Mouse (Mus musculus): ENCODE results near the gene Dner.
A peak's percentile ranks its signal among the peaks of the same experiment; 100 is the strongest.

Dner gene

GRCm38 (mm10) chr1:84695517-84696411 is at the start of gene Dner:
TSS of gene Dner (minus strand) at chr1:84696221.
- peak in 1 of 2 experiments; percentile 8 for DNase-seq (ENCODE audit: low read depth in 1 of 2, low spot score in 2 of 2)

- no peak for DNase-seq (ENCODE audit: low read depth in 1 of 2, low spot score in 2 of 2)
Measured at GRCm38 (mm10) chr1:84742156-84742555, 46.1 kb upstream of the Dner start.

GRCm38 (mm10) chr1:84740080-84740479 is 44.1 kb upstream of the Dner start:
- DNase-seq (ENCODE audit: low read depth in 1 of 2, low spot score in 2 of 2), result no peak

GRCm38 (mm10) chr1:84737097-84737496 is 41.1 kb upstream of the Dner start:
- no peak for DNase-seq (ENCODE audit: low read depth in 1 of 2, low spot score in 2 of 2)

DNA sequence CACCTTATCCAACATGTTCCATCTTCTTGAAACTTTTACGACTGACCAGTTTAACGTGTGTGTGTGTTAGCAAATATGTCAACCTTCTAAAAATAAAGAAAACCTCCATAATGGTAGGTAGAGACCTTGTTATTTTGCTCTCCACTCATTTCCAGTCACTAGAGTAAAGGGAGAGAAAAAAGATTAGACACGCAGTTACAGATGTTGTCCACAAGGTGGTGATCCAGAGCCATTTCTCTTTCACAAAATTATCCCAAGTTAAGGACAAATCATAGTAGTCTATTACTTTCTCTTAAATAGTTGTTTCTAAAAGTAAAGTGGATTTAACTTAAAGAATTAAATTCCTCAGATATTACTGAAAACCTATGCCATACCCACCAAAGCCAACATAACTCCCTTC is 37.8 kb upstream of the Dner start:
- DNase-seq (ENCODE audit: low read depth in 1 of 2, low spot score in 2 of 2), result no peak

DNA sequence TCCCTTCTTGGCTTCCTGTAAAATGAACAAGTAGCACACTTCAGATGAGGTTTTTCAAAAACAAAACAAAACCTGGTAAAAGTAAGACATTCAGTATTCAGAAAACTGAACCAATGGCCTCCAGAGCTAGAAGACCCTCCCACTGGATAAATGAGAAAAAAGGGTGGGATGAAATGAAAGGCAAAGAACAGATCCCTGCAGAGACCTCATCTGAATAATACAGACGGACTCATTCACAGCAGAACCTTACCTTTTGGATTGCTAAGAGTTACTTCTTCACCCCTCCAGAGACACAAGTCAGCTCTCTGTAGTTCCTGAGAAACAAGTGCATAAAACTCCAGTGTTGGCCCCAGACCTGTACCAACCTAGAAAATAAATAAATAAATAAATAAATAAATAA is 35.7 kb upstream of the Dner start:
- no peak for DNase-seq (ENCODE audit: low read depth in 1 of 2, low spot score in 2 of 2)

DNA sequence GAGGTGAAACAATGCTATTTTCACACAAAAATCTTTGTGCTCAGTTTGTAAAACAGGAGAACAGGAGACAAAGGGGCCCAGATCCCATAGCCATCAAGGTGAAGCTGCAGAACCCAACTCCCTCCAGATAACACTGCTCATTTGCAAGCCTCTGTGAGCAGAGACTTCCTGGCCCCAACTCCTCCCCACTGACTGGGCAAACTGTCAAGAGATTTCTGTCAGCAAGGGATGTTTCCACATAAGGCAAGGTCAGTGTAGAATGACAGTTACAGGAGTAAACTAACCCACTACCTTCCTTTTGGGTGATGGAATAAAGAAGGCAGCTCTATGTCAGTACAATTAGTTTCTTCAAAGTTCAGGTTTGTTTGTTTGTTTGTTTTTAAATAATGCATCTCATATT is 26.8 kb upstream of the Dner start:
- DNase-seq (ENCODE audit: low read depth in 1 of 2, low spot score in 2 of 2), result no peak

- no peak for DNase-seq (ENCODE audit: low read depth in 1 of 2, low spot score in 2 of 2)
Measured at GRCm38 (mm10) chr1:84722371-84722770, 26.4 kb upstream of the Dner start.

GRCm38 (mm10) chr1:84721942-84722341 is 25.9 kb upstream of the Dner start:
- DNase-seq (ENCODE audit: low read depth in 1 of 2, low spot score in 2 of 2), result no peak

DNA sequence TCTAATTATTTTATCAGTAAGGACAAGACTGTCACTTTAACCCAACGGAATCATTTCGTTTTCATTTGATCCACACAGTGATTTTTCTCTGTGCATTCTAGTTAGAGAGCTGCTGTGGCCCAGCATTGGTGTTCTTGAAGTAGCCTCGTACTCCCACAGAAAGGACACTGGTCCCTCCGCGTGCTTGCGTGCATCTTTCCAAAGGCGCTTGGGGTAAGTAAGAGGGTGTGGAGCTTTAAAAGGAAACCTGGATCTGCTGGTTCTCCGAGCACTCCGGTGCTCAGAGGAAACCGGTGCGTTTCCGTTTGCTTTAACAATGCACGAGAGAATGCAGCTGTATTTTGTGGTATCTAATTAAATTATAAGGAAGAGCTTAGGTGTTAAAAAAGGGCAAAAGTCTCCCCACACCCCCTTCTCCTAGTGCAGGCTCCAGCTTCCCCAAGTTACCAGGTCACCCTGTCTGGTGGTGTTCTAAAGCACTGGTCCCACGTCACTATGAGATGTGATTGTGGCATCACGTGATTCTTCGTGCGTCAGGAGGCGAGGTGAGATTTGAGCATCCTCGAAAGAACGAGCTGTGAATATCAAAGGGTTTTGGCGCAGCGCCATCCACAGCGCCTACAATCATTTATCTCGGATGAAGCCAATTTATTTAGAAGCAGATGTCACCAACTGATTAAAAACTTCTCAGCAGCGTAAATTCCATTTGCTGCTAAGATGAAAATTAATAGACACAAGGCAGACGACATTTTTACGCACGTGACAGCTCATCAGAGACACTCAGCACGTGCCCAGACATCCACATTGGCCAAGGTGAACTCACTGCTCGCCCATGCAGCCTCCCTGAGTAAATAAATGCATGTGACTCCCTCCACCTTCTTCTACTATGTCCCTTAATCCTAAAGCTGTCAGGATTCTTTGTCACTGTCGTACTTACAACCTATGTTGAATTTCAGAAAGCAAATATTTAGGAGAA is 14.1 kb upstream of the Dner start:
- DNase-seq (ENCODE audit: low read depth in 1 of 2, low spot score in 2 of 2), result no peak

DNA sequence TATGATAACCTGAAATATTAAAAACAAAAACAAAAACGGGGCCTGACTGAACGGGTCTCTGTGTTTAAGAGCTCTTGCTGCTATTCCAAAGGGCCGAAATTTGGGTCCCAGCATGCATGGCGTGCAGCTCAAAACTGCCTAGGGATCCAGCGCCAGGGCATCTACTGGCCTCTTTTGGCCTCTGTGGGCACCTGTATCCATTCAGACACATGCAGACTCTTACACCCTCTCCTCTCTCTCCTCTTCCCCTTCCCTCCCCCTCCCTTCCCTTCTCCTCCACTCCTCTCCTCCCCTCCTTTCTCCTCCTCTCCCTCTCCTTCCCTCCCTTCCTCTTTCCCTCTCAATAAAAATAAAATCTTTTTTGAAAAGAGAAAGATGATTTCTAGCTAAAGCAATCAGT is 13.4 kb upstream of the Dner start:
- DNase-seq (ENCODE audit: low read depth in 1 of 2, low spot score in 2 of 2), result no peak

DNA sequence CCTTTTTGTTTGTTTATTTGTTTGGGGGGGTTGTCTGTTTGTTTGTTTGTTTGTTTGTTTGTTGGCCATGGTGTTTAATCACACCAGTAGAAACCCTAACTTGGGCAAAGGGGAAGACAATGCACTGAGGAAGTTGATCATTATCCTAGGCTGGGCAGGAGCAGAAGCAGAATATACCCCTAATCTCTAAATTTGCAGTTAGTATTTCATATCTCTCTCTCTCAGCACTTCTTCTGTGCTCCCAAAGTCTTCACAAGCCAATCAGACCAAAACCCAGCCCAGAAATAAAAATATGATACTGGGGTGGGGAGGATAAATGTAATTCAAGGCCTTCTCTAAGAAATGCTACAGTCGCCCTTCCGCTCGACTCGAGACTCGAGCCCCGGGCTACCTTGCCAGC is 4.2 kb upstream of the Dner start:
- no peak for DNase-seq (ENCODE audit: low read depth in 1 of 2, low spot score in 2 of 2)

DNA sequence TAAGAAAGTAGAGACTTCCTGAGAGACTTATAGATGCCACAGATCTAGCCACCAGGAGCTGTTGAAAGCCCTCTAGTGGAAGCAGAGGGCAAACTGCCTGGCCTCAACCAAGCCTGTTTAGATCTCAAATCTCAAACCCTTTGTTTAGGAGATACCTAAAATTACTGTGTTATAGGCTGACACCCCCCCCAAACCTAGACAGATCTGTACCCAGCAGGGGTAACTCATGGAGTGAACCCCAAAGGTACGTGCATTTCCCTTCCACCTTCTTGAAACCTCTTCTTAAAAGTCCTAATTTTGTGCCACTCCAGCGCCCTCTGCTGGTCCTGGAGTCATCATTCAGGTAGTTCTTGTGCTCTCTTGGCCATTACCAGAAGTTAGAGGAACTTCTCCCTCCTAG is 1.1 kb upstream of the Dner start:
- DNase-seq (ENCODE audit: low read depth in 1 of 2, low spot score in 2 of 2), result no peak

GRCm38 (mm10) chr1:84694688-84695474 is 1.1 kb downstream of the Dner start:
- DNase-seq (ENCODE audit: low read depth in 1 of 2, low spot score in 2 of 2), result no peak

GRCm38 (mm10) chr1:84677910-84678309 is 18.1 kb downstream of the Dner start:
- no peak for DNase-seq (ENCODE audit: low read depth in 1 of 2, low spot score in 2 of 2)

DNA sequence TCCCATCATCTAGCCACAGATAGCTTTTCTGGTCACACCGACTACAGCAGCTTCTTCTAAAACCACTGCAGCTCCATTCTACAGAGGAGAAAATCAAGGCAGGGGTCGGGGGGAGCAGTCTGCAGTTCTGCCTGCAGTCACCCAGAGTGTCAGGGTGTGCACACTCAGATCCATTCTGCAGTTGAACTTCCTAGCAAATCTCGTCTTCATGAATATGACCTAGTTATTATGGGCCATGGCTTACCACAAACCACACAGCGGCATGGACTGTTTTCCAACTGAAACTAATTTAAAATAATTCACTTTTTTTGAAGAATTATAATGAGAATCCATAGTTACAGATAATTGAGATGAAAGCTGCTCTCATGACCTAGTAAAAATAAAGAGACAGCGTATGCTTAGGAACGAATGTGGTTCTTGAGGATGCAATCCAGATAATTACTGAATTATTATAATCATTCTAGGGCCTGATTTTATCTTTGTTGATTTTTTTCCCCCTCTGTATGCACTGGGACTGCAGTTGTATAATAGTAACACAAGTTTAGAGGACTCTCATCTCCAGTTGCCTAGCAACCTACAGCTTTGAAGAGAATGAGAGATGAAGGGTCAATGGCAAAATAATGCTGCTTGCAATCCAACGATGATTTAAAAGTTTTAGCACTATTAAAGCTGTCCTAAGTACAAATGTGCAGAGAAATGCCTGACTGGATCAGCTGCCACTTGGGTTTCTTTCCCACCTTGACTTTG is 27.7 kb downstream of the Dner start:
- DNase-seq (ENCODE audit: low read depth in 1 of 2, low spot score in 2 of 2), result no peak

GRCm38 (mm10) chr1:84667660-84668059 is 28.4 kb downstream of the Dner start:
- no peak for DNase-seq (ENCODE audit: low read depth in 1 of 2, low spot score in 2 of 2)

GRCm38 (mm10) chr1:84664377-84665118 is 31.5 kb downstream of the Dner start:
- no peak for DNase-seq (ENCODE audit: low read depth in 1 of 2, low spot score in 2 of 2)

DNA sequence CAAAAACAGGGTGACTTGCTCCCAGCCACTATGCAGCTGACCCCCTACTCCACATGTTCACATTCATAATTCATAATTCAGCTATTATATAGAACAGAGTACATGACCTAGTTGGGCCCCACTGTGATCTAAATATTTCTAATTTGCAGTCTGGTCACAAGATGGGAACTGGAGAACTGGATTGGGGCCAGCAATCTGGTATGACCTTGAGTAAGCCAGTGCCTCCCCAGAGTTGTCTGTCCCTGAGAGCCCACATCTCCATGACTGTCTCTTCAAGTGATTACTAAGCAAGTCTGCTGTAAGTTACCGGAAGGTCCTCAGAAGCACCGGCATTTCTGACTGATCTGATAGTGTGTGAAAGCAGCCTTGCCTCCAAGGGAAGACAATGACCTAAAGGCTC is 49.2 kb downstream of the Dner start:
- DNase-seq (ENCODE audit: low read depth in 1 of 2, low spot score in 2 of 2), result no peak

- DNase-seq (ENCODE audit: low read depth in 1 of 2, low spot score in 2 of 2), result no peak
Measured at GRCm38 (mm10) chr1:84640463-84640862, 55.6 kb downstream of the Dner start.

Measured in monocyte, adult 2 months (primary cell).